Mouse (Mus musculus) neutrophil, adult 83 days (primary cell): ENCODE data around the gene Ghrh. TPM values are rescaled to one million over a fixed set of nuclear protein-coding genes. Genes with fewer than 3 reads are reported as not detected.

Experiments
- total RNA-seq, 2 experiments: library from RNA; stranded (reverse); gene quantifications; one replicate each; pipeline ENCODE4 v1.2.4; 2023

The Ghrh gene
- total RNA-seq, result not detected

DNA sequence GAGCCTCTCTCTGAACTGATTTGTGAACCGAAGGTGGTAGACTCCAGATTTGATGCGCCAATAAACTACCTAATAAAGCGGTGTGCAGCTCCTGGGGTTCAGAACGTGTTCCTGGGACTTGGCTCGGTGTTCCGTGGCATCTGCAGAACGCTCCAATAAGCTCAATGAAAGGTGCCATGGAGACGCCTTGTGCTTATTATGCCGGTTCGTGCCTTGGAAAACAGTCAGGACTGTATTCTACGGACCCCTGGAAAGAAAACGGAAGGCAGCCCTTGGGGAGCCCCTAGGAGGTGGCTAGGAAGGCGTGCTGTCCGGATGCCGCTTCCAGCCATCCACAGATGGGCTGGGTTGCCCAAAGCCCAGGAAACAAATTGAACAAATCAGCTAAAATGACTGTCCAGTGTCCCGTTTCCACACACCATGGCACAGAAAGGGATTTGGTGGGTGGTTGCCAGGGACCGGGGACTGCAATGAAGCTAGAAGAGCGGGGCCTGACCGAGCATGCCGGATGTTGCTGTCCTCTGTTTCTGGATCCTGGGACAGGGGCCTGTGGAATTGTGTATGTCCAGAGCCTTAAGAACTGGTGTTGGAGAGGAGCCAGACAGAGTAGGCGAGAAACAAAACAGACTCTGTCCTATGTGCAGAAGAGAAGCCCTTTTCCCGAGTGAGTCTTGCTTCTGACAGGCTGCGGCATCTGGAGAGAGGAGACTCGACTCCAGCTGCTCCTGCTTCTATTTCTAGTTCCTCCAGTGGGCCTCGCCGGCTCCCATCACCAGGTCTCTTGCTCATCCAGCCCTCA lies at the start of gene Ghrh:
Gene Ghrh (minus strand): TSS at position 146 of the 799 bp plus-strand sequence.

GRCm38 (mm10) chr2:157367184-157367893 lies 20.0 kb upstream of the Ghrh start, which contains the start of gene Manbal:
Gene Manbal (plus strand): TSS chr2:157367594.

Other genes starting within 250 kb of the Ghrh start
- 100 to 1,000 TPM; 469 to 527 TPM for gene Samhd1, start 212.2 kb downstream of the Ghrh start, total RNA-seq
- 10 to 100 TPM; 33.0 to 33.7 TPM for gene Rbl1, start 143.0 kb downstream of the Ghrh start, total RNA-seq
- 100 to 1,000 TPM; 132 to 142 TPM for gene Rpn2, start 68.5 kb downstream of the Ghrh start, total RNA-seq
- not detected for gene Mroh8, start 68.0 kb downstream of the Ghrh start, total RNA-seq
- gene Manbal, start 20.1 kb upstream of the Ghrh start, total RNA-seq, result 10 to 100 TPM; 15.1 to 15.7 TPM
- gene Src, start 70.9 kb upstream of the Ghrh start, total RNA-seq, result 1 to 10 TPM in 1 of 2 experiments, under 1 TPM in 1; 0.59 to 1.7 TPM
- not detected for gene Nnat, start 212.6 kb upstream of the Ghrh start, total RNA-seq
- 10 to 100 TPM; 34.6 to 46.1 TPM for gene Blcap, start 223.8 kb upstream of the Ghrh start, total RNA-seq